Mouse (Mus musculus): ENCODE measurements at regions not wholly inside any gene's neighbourhood (a gene's known extent, or its start where the extent isn't known, plus 50 kb on each side); places are given as distances from the start of the nearest gene placed in this dataset.
A peak's percentile ranks its signal among the peaks of the same experiment; 100 is the strongest.

DNA sequence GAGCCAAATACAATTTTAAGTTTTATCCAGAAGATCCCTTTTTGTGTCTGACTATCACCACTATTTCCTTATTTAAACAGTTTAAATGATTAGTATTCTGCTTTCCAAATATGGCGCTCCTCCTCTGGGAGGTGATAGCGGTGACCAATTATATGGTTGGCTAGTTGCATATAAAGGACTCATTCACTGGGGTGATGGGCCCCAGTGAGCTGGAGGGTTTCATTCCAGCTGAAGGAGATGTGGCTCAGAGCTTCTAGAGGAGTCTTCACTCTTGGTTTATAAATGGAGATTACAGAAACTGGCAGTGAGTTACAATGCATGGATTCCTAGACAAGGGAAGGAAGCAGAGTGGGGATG lies 50.7 kb upstream of the Gm7361 start:
- peaks cover 29% of the 10 kb centered on the region for H3K4me1 ChIP-seq
- peak overlapping the region; percentile 53; the same call in 1 of the 2 replicates for H3K27ac ChIP-seq

DNA sequence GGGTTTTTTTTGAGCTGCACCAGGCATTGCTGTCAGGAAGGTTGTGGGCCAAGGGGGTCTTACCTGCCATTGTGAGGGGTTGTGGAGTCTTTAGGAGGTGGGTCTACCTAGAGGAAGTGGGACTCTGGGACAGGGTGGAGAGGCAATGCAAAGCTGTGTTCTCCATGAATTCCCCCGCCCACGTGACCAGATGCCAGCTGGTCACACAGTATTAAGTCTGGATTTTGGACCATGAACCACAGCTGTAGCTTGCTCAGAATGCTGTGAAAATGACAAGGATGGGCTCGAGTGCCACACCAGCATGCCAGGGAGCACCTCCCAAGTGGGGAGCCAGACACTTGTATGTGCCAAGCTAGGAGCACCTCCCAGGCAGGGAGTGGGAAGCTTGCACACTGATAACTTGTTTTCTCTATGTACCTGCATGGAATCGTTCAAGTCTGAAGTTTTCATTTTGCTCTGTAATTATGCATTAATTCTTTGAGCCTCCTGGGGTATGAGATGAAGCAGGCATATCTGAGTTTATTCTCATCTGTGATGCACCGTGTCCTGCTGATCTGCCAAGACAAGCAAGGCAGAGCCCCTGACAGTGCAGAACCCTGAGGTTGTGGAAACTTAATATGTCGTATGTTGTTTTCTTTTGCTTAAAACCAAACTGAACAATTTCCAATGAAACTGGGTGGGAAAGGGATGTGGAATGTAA lies 51.3 kb upstream of the Gm7361 start:
- no peaks in the 10 kb centered on the region for H3K36me3 ChIP-seq (replicated peaks)
- H3K4me1 ChIP-seq = peaks cover 27% of the 10 kb centered on the region
- WGBS = 72% methylated on average over 6 of the region's 6 CpGs
- H3K27me3 ChIP-seq (ENCODE audit: poor library complexity, severe bottlenecking) = peaks cover 26% of the 10 kb centered on the region
- H3K27ac ChIP-seq = peak overlapping the region; percentile 56
- no peak for DNase-seq (ENCODE audit: extremely low spot score, low spot score)
- no peak overlapping the region for H3K4me3 ChIP-seq
- H3K9me3 ChIP-seq = no peaks in the 10 kb centered on the region

More for the DNA sequence above, 50.7 kb upstream of the Gm7361 start:
- peaks cover 26% of the 10 kb centered on the region for H3K27me3 ChIP-seq (ENCODE audit: poor library complexity, severe bottlenecking)
- no peaks in the 10 kb centered on the region for H3K36me3 ChIP-seq (replicated peaks)
- 18% methylated on average over 2 of the region's 2 CpGs for WGBS
- no peaks in the 10 kb centered on the region for H3K9me3 ChIP-seq
- no peak for DNase-seq (ENCODE audit: extremely low spot score, low spot score)
- no peak overlapping the region for H3K4me3 ChIP-seq

DNA sequence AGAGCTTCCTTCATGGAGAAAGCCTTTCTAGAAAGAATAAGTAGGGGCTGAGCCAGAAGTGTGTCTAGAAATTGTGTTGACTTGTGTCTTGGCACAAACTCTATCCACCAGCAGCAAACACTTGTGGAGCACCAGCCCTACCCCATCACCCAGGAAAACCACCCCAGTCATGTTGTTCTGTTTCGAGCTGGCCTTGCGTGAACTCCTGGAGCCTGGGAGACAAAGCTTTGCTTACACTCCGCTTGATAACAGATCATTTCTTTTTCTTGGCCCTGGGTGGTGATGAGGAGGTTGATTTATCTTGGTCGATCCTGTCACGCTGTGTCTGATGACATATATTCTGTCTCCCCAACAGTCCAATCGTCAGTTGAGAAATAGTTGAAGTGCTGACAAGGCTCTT lies 55.0 kb upstream of the Gm7361 start:
- Histone ChIP-seq H3K27ac (no peak overlapping the region), H3K4me1 (peaks cover 15% of the 10 kb centered on the region), H3K4me3 (no peak overlapping the region), H3K27me3 (ENCODE audit: poor library complexity, severe bottlenecking) (peaks cover under 1% of the 10 kb centered on the region; the same call in 1 of the 2 replicates), H3K36me3 (replicated peaks) (no peaks in the 10 kb centered on the region), H3K9me3 (no peaks in the 10 kb centered on the region)
- WGBS = 90% methylated on average over 6 of the region's 6 CpGs
- no peak for DNase-seq (ENCODE audit: extremely low spot score, low spot score)

DNA sequence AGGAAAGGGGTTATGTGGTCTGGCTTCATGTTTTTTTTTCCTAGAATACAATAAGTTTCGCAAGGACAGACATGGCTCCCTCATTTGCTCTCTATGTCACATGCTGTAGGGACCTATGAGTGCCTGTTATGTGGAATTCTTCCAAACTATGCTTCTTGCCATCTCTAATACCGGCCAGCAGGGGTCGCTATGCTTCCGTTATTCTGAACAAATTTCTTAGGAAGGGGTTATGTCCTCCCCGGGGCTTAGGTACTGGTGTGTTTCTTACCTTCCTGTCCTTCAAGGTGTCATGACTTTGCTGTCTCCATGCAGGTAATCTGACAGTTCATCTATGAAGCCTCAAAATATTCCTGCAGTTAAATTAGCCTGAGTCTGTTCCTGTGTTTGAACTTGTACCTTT lies 68.1 kb upstream of the Gm7361 start:
- 19% methylated on average over 5 of the region's 5 CpGs for WGBS
- Histone ChIP-seq H3K4me3 (no peak overlapping the region), H3K27ac (no peak overlapping the region), H3K27me3 (ENCODE audit: poor library complexity, severe bottlenecking) (peaks cover 10% of the 10 kb centered on the region; the same call in 1 of the 2 replicates), H3K36me3 (replicated peaks) (no peaks in the 10 kb centered on the region), H3K4me1 (peaks cover 13% of the 10 kb centered on the region), H3K9me3 (no peaks in the 10 kb centered on the region)
- peak; percentile 33 for DNase-seq (ENCODE audit: extremely low spot score, low spot score)

DNA sequence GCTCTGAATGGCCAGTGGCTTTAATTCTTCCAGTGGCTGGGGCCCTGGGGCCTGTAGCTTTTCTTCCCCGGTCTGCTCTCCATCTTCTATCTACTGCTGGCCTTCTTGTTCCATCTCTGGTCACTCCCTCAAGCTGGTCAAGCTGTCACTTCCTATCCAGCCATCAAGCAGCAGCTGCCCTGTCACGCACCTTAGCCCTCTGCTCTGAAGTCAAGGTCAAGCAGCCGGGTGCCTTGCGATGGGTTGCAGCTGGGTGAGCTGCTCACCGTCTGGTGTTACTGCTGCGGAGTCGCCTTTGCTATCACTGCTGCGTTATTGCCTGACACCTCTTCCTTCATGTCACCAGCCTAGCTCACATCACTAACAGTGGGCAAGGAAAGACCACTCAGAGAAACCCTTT lies 66.0 kb upstream of the Gm10220 start:
- WGBS = 85% methylated on average over 8 of the region's 8 CpGs

DNA sequence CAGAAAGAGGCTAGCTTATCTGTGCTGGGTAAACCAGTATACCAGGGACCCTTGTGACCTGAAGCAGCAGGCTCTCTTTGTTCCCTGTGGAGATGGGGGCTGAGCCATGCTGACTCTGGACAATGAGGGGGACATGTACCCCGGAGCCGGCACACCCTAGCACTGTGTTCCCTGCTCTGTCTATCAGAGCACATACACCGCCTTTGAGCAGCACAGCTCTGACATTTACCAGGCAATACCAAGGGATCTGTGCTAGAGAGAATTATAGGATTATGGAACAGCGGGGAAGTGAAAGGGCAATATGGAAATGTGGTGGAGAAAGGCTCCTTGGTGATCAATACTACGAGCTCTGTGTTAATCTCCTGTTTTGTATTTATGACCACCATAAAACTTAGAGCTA lies 64.2 kb upstream of the Gm10220 start:
- no peaks in the 10 kb centered on the region for H3K9me3 ChIP-seq
- WGBS = 15% methylated on average over 5 of the region's 5 CpGs
- H3K4me1 ChIP-seq = peaks cover 13% of the 10 kb centered on the region
- H3K27me3 ChIP-seq (ENCODE audit: poor library complexity, severe bottlenecking) = peaks cover 10% of the 10 kb centered on the region; the same call in 1 of the 2 replicates
- DNase-seq (ENCODE audit: extremely low spot score, low spot score) = no peak
- no peak overlapping the region for H3K27ac ChIP-seq
- H3K36me3 ChIP-seq (replicated peaks) = no peaks in the 10 kb centered on the region
- no peak overlapping the region for H3K4me3 ChIP-seq

More for the DNA sequence above, 66.0 kb upstream of the Gm10220 start:
- peaks cover 10% of the 10 kb centered on the region; the same call in 1 of the 2 replicates for H3K27me3 ChIP-seq (ENCODE audit: poor library complexity, severe bottlenecking)
- H3K36me3 ChIP-seq (replicated peaks) = no peaks in the 10 kb centered on the region
- no peak for DNase-seq (ENCODE audit: extremely low spot score, low spot score)
- no peak overlapping the region for H3K4me3 ChIP-seq
- H3K4me1 ChIP-seq = peaks cover 13% of the 10 kb centered on the region
- no peak overlapping the region for H3K27ac ChIP-seq
- no peaks in the 10 kb centered on the region for H3K9me3 ChIP-seq

DNA sequence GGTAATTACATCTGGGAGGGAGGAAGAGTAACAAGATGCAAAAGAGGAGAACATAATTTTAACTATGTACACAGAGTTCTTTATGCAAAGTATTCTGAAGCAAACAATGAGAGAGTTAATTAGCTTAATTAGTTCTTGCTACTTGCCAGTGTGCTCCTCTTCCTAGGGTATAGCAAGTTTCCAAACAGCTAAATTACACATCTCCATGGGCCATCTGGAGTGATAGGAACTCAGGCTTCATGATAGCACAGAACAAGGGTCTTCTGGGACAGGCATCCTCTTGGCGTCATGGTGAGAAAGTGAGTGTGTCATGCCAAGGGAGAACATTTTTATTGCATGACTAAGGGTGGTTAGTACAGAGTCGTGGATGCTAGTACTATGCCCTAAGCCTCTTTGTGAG lies 54.8 kb upstream of the Gm10220 start:
- no peak overlapping the region for H3K27ac ChIP-seq
- 91% methylated on average over 2 of the region's 2 CpGs for WGBS
- no peaks in the 10 kb centered on the region for H3K4me1 ChIP-seq
- H3K27me3 ChIP-seq (ENCODE audit: poor library complexity, severe bottlenecking) = no peaks in the 10 kb centered on the region
- no peaks in the 10 kb centered on the region for H3K9me3 ChIP-seq
- no peak for DNase-seq (ENCODE audit: extremely low spot score, low spot score)
- no peak overlapping the region for H3K4me3 ChIP-seq
- no peaks in the 10 kb centered on the region for H3K36me3 ChIP-seq (replicated peaks)

DNA sequence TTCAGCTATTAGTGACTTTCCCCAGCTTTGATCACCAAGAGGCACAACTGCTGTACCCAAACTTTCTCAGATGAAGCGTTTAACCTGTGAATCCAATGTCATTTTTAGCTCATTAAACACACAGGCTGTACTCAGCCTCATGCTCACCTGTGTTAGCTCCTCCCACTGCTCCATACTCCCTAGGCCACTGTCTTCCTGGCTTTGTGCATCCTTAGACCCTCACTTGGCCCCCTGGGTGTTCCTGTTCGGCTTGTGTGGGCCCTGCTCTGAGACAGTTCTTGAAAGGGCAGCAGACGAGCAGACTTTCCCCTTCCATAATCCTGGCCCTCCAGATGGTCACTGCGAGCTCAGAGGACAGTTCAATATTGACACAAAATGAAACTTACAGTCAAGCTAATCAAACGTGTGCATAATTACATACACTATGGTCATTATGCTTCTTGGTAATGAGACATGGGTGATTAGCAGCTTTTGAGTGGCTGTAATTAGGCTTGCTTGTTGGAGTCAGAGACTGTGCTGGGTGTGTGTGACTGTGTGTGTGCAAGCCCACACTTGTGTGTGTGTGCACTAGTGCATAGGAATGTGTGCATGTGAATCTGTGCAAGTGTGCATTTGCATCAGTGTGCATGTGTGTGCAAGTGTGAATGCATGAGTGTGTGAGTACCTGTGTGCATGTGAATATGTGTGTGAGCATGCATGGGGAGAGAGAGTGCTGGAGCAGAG lies 50.6 kb upstream of the Gm10220 start:
- no peaks in the 10 kb centered on the region for H3K9me3 ChIP-seq
- H3K27me3 ChIP-seq (ENCODE audit: poor library complexity, severe bottlenecking) = no peaks in the 10 kb centered on the region
- DNase-seq (ENCODE audit: extremely low spot score, low spot score) = no peak
- no peaks in the 10 kb centered on the region for H3K36me3 ChIP-seq (replicated peaks)
- H3K4me1 ChIP-seq = no peaks in the 10 kb centered on the region
- no peak overlapping the region for H3K4me3 ChIP-seq
- no peak overlapping the region for H3K27ac ChIP-seq
- 79% methylated on average over 5 of the region's 5 CpGs for WGBS

DNA sequence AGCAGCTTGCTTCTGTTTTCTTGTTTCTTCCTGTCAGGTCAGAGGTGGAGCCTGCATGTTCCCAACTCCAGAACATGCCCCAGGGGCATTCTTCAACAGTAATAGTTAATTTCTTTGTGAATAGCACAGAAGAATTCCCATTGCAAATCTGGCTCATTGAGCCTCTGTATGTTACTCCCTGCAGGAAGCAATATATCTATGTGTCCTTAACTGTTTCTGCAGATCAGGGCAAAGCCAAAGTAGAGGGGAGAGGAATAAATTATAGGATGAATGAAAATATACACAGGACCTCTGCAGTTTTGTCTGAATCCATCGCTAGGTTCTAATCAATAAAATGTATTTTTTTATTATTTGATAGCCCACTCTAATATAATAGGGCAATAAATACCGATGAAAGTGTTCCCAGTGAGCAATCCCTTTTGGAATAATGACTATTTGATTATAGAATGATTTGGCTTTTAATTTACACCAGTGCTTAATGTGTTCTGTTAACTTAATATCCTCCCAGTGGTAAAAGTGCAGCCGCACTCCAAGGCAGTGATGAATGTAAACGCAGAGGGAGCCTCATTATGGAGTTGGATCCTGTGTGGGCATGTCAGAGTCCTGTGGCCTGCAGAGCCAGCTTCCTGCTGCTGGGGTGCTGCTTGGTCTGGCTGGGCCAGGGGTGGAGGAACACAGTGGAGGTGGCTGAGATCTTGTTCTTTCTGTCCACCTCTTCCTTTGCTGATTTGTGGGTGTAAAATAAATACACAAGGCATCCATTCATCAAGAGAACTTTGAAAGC lies 49.7 kb upstream of the Gm10220 start:
- H3K36me3 ChIP-seq (replicated peaks) = no peaks in the 10 kb centered on the region
- no peaks in the 10 kb centered on the region for H3K4me1 ChIP-seq
- H3K27me3 ChIP-seq (ENCODE audit: poor library complexity, severe bottlenecking) = no peaks in the 10 kb centered on the region
- DNase-seq (ENCODE audit: extremely low spot score, low spot score) = no peak
- no peak overlapping the region for H3K27ac ChIP-seq
- 88% methylated on average over 4 of the region's 4 CpGs for WGBS
- no peaks in the 10 kb centered on the region for H3K9me3 ChIP-seq
- no peak overlapping the region for H3K4me3 ChIP-seq

Measured in forebrain, embryonic 10.5 days (tissue).